Mouse (Mus musculus) retina, adult 2 months (tissue): ENCODE data around the gene B4gat1.

ENCODE experiments used
- DNase-seq: peaks from one replicate; pipeline ENCODE4 v3.0.0-alpha.2; 2012; ENCODE audit warnings: low read depth, low spot score

Gene B4gat1

GRCm38 (mm10) chr19:5032686-5033085 lies 5.9 kb upstream of the B4gat1 start:
- DNase-seq = no peak

GRCm38 (mm10) chr19:5036577-5036976 lies 2.0 kb upstream of the B4gat1 start:
- no peak for DNase-seq

GRCm38 (mm10) chr19:5037678-5038571 lies 701 bp upstream of the B4gat1 start:
- DNase-seq = peak; percentile 77

- no peak for DNase-seq
Observed at GRCm38 (mm10) chr19:5039301-5040114, 882 bp downstream of the B4gat1 start.

- DNase-seq = peak; percentile 90
Observed at GRCm38 (mm10) chr19:5040862-5041523, 2.4 kb downstream of the B4gat1 start, which contains the start of gene Brms1. Brms1 (plus strand) TSS chr19:5041354.

- no peak for DNase-seq
Observed at GRCm38 (mm10) chr19:5041588-5041987, 3.0 kb downstream of the B4gat1 start.

- no peak for DNase-seq
Observed at GRCm38 (mm10) chr19:5045531-5045930, 6.9 kb downstream of the B4gat1 start.

- DNase-seq = no peak
Observed at GRCm38 (mm10) chr19:5048138-5049056, 9.8 kb downstream of the B4gat1 start.

- no peak for DNase-seq
Observed at GRCm38 (mm10) chr19:5049325-5049724, 10.7 kb downstream of the B4gat1 start.

- DNase-seq = no peak
Observed at GRCm38 (mm10) chr19:5050047-5050905, 11.7 kb downstream of the B4gat1 start, which contains the start of gene Rin1. Rin1 (plus strand) TSS chr19:5050481.

GRCm38 (mm10) chr19:5051031-5051430 lies 12.4 kb downstream of the B4gat1 start:
- no peak for DNase-seq

GRCm38 (mm10) chr19:5051515-5051914 lies 12.9 kb downstream of the B4gat1 start:
- DNase-seq = no peak

GRCm38 (mm10) chr19:5052166-5052822 lies 13.7 kb downstream of the B4gat1 start:
- no peak for DNase-seq

- no peak for DNase-seq
Observed at GRCm38 (mm10) chr19:5052853-5053252, 14.2 kb downstream of the B4gat1 start.

GRCm38 (mm10) chr19:5053909-5054308 lies 15.3 kb downstream of the B4gat1 start:
- no peak for DNase-seq

GRCm38 (mm10) chr19:5056251-5056650 lies 17.6 kb downstream of the B4gat1 start:
- no peak for DNase-seq

- no peak for DNase-seq
Observed at GRCm38 (mm10) chr19:5057876-5058775, 19.5 kb downstream of the B4gat1 start.
